Mouse (Mus musculus): Measurements from ENCODE around the gene Nup54.

GRCm38 (mm10) chr5:92452876-92453275 lies 17.9 kb upstream of the Nup54 start:
- no peak for TF ChIP-seq CTCF (IDR thresholded peaks at IDR 0.05; ENCODE audit: control insufficient read depth, insufficient read depth, insufficient read length)
- TF ChIP-seq FOSL1 (IDR thresholded peaks at IDR 0.05; ENCODE audit: insufficient read depth, low read length, poor library complexity, severe bottlenecking) = no peak
